Mouse (Mus musculus) erythroblast, embryonic 14.5 days (primary cell): ENCODE measurements around the gene Gpr61.

Experiments used
- GATA1 ChIP-seq: IDR thresholded peaks from 2 replicates; pipeline ENCODE4 v1.6.1; 2012; ENCODE audit warnings: low read length, inconsistent platforms, mixed read lengths
- TAL1 ChIP-seq: IDR thresholded peaks from 3 replicates; pipeline ENCODE4 v1.6.1; 2012; ENCODE audit warnings: low read length, inconsistent platforms, mixed read lengths

DNA sequence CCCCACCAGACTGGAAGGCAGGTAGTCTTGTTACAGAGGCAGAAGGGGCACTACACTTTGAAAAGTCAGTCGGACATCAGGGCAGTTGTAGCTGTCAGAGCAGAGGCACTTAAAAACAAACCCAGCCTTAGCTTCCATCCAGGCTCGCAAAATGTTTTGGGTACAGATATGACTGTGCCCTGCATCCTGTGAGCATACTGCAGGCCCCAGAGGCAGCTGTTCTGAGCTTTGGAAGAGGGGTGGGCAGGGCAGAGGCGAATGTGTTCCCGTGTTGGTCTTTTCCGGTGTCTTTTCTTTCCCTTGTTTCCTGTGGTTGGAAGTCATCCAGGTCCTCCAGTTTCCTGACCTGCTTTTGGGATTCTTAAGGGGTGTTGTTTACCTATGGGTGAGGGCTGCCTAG is 35.2 kb upstream of the Gpr61 start:
- TF ChIP-seq TAL1, result no peak
- TF ChIP-seq GATA1, result no peak
